Mouse (Mus musculus) intestine, postnatal 0 days (tissue): Measurements from ENCODE around the gene Prdx6. TPM values are rescaled to one million over a fixed set of nuclear protein-coding genes. Genes with fewer than 3 reads are reported as not detected.

ENCODE experiments used
- ATAC-seq: fragments of 200-750 bp; cut with Nextera tagmentation; 2 replicates; pipeline ENCODE4 v1.8.0; 2017; ENCODE audit warnings: mild to moderate bottlenecking, moderate TSS enrichment, moderate library complexity
- H3K27ac ChIP-seq: fragments of 300-500 bp; sonication (generic); 2 replicates; pipeline ENCODE4 v1.5.1; 2014; ENCODE audit warnings: mild to moderate bottlenecking, low read depth, low read length, moderate library complexity
- H3K27me3 ChIP-seq: fragments of 300-500 bp; sonication (generic); replicated peaks from 2 replicates; pipeline ENCODE4 v1.6.1; 2014; ENCODE audit warnings: low read length, mixed read lengths; ENCODE audit not compliant: control insufficient read depth, insufficient read depth
- H3K36me3 ChIP-seq: fragments of 300-500 bp; sonication (generic); 2 replicates; pipeline ENCODE4 v1.6.1; 2014; ENCODE audit warnings: mild to moderate bottlenecking, moderate library complexity; ENCODE audit not compliant: control insufficient read depth, insufficient read depth
- H3K4me1 ChIP-seq: fragments of 300-500 bp; sonication (generic); replicated peaks from 2 replicates; pipeline ENCODE4 v1.6.1; 2014; ENCODE audit warnings: antibody characterized with exemption, low read length, mixed read lengths; ENCODE audit not compliant: control insufficient read depth, insufficient read depth
- H3K4me2 ChIP-seq: fragments of 300-500 bp; sonication (generic); replicated peaks from 2 replicates; pipeline ENCODE4 v1.6.1; 2014; ENCODE audit warnings: low read depth, mild to moderate bottlenecking, moderate library complexity
- H3K4me3 ChIP-seq: fragments of 300-500 bp; sonication (generic); 2 replicates; pipeline ENCODE4 v1.5.1; 2014; ENCODE audit warnings: low read depth, low read length
- H3K9ac ChIP-seq: fragments of 300-500 bp; sonication (generic); 2 replicates; pipeline ENCODE4 v1.6.1; 2014; ENCODE audit warnings: mild to moderate bottlenecking, low read depth, low read length
- H3K9me3 ChIP-seq: fragments of 300-500 bp; sonication (generic); 2 replicates; pipeline ENCODE4 v1.6.1; 2016; ENCODE audit warnings: mixed run types; ENCODE audit not compliant: control insufficient read depth
- CTCF ChIP-seq: sonication (generic); IDR thresholded peaks from 2 replicates; pipeline ENCODE4 v1.5.1; 2016; ENCODE audit warnings: low read depth, mild to moderate bottlenecking, control low read depth, antibody characterized with exemption, moderate library complexity
- WGBS: fragments of 180-500 bp; shearing (Covaris S2); extraction: QIAGEN DNeasy Blood & Tissue Kit; methylation state at CpG from one replicate; pipeline ENCODE4 v1.1.7; 2014; 5-methylcytosine and 5-hydroxymethylcytosine counted together
- polyA plus RNA-seq: library from polyadenylated mRNA; unstranded; fragments of >200 nt; fragmentation: Nextera tagmentation; extraction: Ambion mirVana; gene quantifications from 2 replicates; pipeline ENCODE4 v1.2.1, GENCODE M21; 2015

Gene Prdx6
- polyA plus RNA-seq, 1 experiment from 2014 or later: 385 TPM

GRCm38 (mm10) chr1:161247643-161248580 lies 3.1 kb downstream of the Prdx6 start:
- H3K4me2 ChIP-seq: peak overlapping the region; percentile 94

GRCm38 (mm10) chr1:161247176-161247575 lies 3.8 kb downstream of the Prdx6 start:
- Histone ChIP-seq H3K4me1 (peaks cover 7% of the 10 kb centered on the region; the same call in 1 of the 2 replicates), H3K9me3 (no peaks in the 10 kb centered on the region), H3K27ac (no peak overlapping the region), H3K4me3 (no peak overlapping the region), H3K27me3 (no peaks in the 10 kb centered on the region), H3K36me3 (peaks cover 35% of the 10 kb centered on the region), H3K9ac (no peak overlapping the region), H3K4me2 (no peak overlapping the region)
- no peak for TF ChIP-seq CTCF
- no peak for ATAC-seq
- 78% methylated on average over 3 of the region's 3 CpGs for WGBS

More at GRCm38 (mm10) chr1:161247643-161248580, 3.1 kb downstream of the Prdx6 start:
- TF ChIP-seq CTCF: no peak
- no peak overlapping the region for H3K27ac ChIP-seq
- ATAC-seq: 0 out of 2 replicates have a peak, but pooled peaks have one; percentile 26
- peaks cover 7% of the 10 kb centered on the region; the same call in 1 of the 2 replicates for H3K4me1 ChIP-seq
- H3K4me3 ChIP-seq: no peak overlapping the region
- H3K36me3 ChIP-seq: peaks cover 27% of the 10 kb centered on the region
- H3K9ac ChIP-seq: no peak overlapping the region
- no peaks in the 10 kb centered on the region for H3K9me3 ChIP-seq
- WGBS: 56% methylated on average over 11 of the region's 11 CpGs
- H3K27me3 ChIP-seq: no peaks in the 10 kb centered on the region

GRCm38 (mm10) chr1:161237750-161238149 lies 13.3 kb downstream of the Prdx6 start:
- no peaks in the 10 kb centered on the region for H3K4me1 ChIP-seq
- no peak for TF ChIP-seq CTCF
- no peaks in the 10 kb centered on the region for H3K9me3 ChIP-seq
- H3K27ac ChIP-seq: no peak overlapping the region
- no peak overlapping the region for H3K4me3 ChIP-seq
- ATAC-seq: no peak
- peaks cover 37% of the 10 kb centered on the region for H3K36me3 ChIP-seq
- over 99% methylated on average over 4 of the region's 4 CpGs for WGBS
- H3K9ac ChIP-seq: no peak overlapping the region
- no peaks in the 10 kb centered on the region for H3K27me3 ChIP-seq
- H3K4me2 ChIP-seq: no peak overlapping the region

- Histone ChIP-seq H3K9ac (no peak overlapping the region), H3K4me2 (no peak overlapping the region), H3K36me3 (peaks cover 33% of the 10 kb centered on the region), H3K4me1 (no peaks in the 10 kb centered on the region), H3K4me3 (no peak overlapping the region), H3K9me3 (no peaks in the 10 kb centered on the region), H3K27ac (no peak overlapping the region), H3K27me3 (no peaks in the 10 kb centered on the region)
- no peak for TF ChIP-seq CTCF
- peak; percentile 19; the same call in 1 of the 2 replicates for ATAC-seq
- 92% methylated on average over 7 of the region's 7 CpGs for WGBS
Observed at GRCm38 (mm10) chr1:161237339-161237738, 13.7 kb downstream of the Prdx6 start.

- no peaks in the 10 kb centered on the region for H3K9me3 ChIP-seq
- no peak overlapping the region for H3K27ac ChIP-seq
- WGBS: 70% methylated on average over 13 of the region's 13 CpGs
- H3K36me3 ChIP-seq: peaks cover 4% of the 10 kb centered on the region; the same call in 1 of the 2 replicates
- H3K4me3 ChIP-seq: no peak overlapping the region
- peak overlapping the region; percentile 27; the same call in 1 of the 2 replicates for H3K4me2 ChIP-seq
- no peaks in the 10 kb centered on the region for H3K4me1 ChIP-seq
- no peak for TF ChIP-seq CTCF
- no peak overlapping the region for H3K9ac ChIP-seq
- H3K27me3 ChIP-seq: no peaks in the 10 kb centered on the region
- no peak for ATAC-seq
Observed at GRCm38 (mm10) chr1:161233226-161233839, 17.7 kb downstream of the Prdx6 start.

- no peaks in the 10 kb centered on the region for H3K9me3 ChIP-seq
- H3K27me3 ChIP-seq: no peaks in the 10 kb centered on the region
- H3K27ac ChIP-seq: no peak overlapping the region
- 87% methylated on average over 5 of the region's 5 CpGs for WGBS
- H3K4me3 ChIP-seq: no peak overlapping the region
- H3K4me1 ChIP-seq: no peaks in the 10 kb centered on the region
- H3K36me3 ChIP-seq: no peaks in the 10 kb centered on the region
- H3K4me2 ChIP-seq: no peak overlapping the region
- ATAC-seq: no peak
- no peak for TF ChIP-seq CTCF
- no peak overlapping the region for H3K9ac ChIP-seq
Observed at GRCm38 (mm10) chr1:161232181-161232580, 18.8 kb downstream of the Prdx6 start.
